Mouse (Mus musculus) intestine, embryonic 14.5 days (tissue): ENCODE measurements around the gene Olfr609. TPM values are rescaled to one million over a fixed set of nuclear protein-coding genes. Genes with fewer than 3 reads are reported as not detected.
"Not testable (repeated sequence)": the region's sequence is repeated elsewhere in the genome, so short reads cannot be mapped to it uniquely, and the experiment has no call there.

ENCODE experiments used
- ATAC-seq: fragments of 200-750 bp; cut with Nextera tagmentation; replicated peaks from 2 replicates; pipeline ENCODE4 v1.8.0; 2017; ENCODE audit warnings: low read depth, moderate number of reproducible peaks, moderate TSS enrichment, moderate library complexity; ENCODE audit not compliant: low FRiP score, low TSS enrichment
- DNase-seq: peaks from one replicate; pipeline ENCODE4 v3.0.0-alpha.2; 2018; ENCODE audit warnings: low spot score
- H3K27ac ChIP-seq: fragments of 300-500 bp; sonication (generic); 2 replicates; pipeline ENCODE4 v1.5.1; 2014; ENCODE audit warnings: low read depth, mild to moderate bottlenecking, control low read depth
- H3K27me3 ChIP-seq: fragments of 300-500 bp; sonication (generic); replicated peaks from 2 replicates; pipeline ENCODE4 v1.6.1; 2014; ENCODE audit warnings: low read length, control low read depth; ENCODE audit not compliant: control insufficient read depth, insufficient read depth
- H3K36me3 ChIP-seq: fragments of 300-500 bp; sonication (generic); 2 replicates; pipeline ENCODE4 v1.6.1; 2014; ENCODE audit warnings: low read length, control low read depth; ENCODE audit not compliant: control insufficient read depth, insufficient read depth
- H3K4me1 ChIP-seq: fragments of 300-500 bp; sonication (generic); replicated peaks from 2 replicates; pipeline ENCODE4 v1.6.1; 2014; ENCODE audit warnings: low read length, control low read depth, mixed read lengths; ENCODE audit not compliant: control insufficient read depth, insufficient read depth
- H3K4me2 ChIP-seq: fragments of 300-500 bp; sonication (generic); 2 replicates; pipeline ENCODE4 v1.6.1; 2014; ENCODE audit warnings: low read length
- H3K4me3 ChIP-seq: fragments of 300-500 bp; sonication (generic); 2 replicates; pipeline ENCODE4 v1.5.1; 2014; ENCODE audit warnings: low read depth, low read length, control low read depth, mixed read lengths
- H3K9ac ChIP-seq: fragments of 300-500 bp; sonication (generic); 2 replicates; pipeline ENCODE4 v1.6.1; 2014; ENCODE audit warnings: mild to moderate bottlenecking, low read length
- H3K9me3 ChIP-seq: fragments of 300-500 bp; sonication (generic); 2 replicates; pipeline ENCODE4 v1.6.1; 2016; ENCODE audit warnings: low read length, control low read depth; ENCODE audit not compliant: control insufficient read depth
- WGBS: fragments of 180-500 bp; shearing (Covaris S2); extraction: QIAGEN DNeasy Blood & Tissue Kit; methylation state at CpG from one replicate; pipeline ENCODE4 v1.1.7; 2014; 5-methylcytosine and 5-hydroxymethylcytosine counted together
- polyA plus RNA-seq: library from polyadenylated mRNA; unstranded; fragments of >200 nt; fragmentation: Nextera tagmentation; extraction: Ambion mirVana; gene quantifications from 2 replicates; pipeline ENCODE4 v1.2.1, GENCODE M21; 2014

Gene Olfr609
- polyA plus RNA-seq = not detected in 2 replicates

DNA sequence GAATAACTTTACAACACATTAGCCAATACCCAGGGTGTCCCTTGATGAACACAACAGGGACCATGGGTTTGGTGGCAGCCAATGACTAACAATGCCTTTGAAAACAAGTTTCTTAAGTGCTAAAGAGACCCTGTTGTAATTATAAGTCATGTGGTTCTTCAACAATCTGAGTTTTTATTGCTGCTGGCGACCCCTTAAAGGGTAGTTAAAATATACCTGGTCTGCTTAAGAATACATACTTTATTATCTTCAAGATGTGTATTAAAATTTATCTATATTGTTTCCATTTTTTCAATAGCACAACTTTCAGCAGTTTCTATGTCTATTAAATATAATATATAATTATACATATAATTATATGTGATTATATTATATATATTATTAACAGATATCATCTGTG, at the start of gene Olfr609:
Olfr609 (minus strand) TSS at position 101 of the 400 bp plus-strand sequence.
- Histone ChIP-seq H3K36me3 (no peaks in the 10 kb centered on the region), H3K9me3 (no peaks in the 10 kb centered on the region), H3K27ac (no peak within 1 kb of the TSS), H3K4me3 (no peak within 1 kb of the TSS), H3K9ac (no peak within 1 kb of the TSS), H3K4me1 (no peaks in the 10 kb centered on the region), H3K4me2 (no peak within 1 kb of the TSS), H3K27me3 (no peaks in the 10 kb centered on the region)
- 51% methylated on average over 1 of the region's 1 CpGs for WGBS
- ATAC-seq (no peak), DNase-seq (no peak)

DNA sequence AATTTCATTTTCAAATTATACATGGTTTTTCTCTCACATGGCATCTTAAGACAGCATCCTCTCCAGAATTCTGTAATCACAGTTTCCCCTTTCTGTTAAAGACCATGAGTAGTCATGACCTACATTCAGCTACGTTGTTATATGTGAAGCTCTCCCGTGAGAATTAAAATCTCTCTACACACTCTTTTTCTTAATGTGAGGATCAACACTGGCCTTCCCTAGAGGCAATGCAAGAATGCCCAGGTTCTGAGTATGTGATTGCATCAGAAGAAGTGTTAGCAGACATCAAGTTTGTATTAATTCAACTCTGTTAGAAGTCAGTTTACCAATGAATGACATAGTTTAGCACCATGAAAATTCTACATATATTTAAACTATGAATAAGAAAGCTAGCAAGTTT, 44.8 kb upstream of the Olfr609 start, which contains the start of gene Olfr612:
Olfr612 (minus strand) TSS at position 101 of the 400 bp plus-strand sequence.
- not testable (repeated sequence) for H3K27ac ChIP-seq, ATAC-seq, H3K4me2 ChIP-seq, DNase-seq, H3K9me3 ChIP-seq, H3K9ac ChIP-seq, H3K4me3 ChIP-seq, H3K27me3 ChIP-seq, H3K4me1 ChIP-seq, H3K36me3 ChIP-seq
- WGBS = 80% methylated on average over 2 of the region's 2 CpGs

DNA sequence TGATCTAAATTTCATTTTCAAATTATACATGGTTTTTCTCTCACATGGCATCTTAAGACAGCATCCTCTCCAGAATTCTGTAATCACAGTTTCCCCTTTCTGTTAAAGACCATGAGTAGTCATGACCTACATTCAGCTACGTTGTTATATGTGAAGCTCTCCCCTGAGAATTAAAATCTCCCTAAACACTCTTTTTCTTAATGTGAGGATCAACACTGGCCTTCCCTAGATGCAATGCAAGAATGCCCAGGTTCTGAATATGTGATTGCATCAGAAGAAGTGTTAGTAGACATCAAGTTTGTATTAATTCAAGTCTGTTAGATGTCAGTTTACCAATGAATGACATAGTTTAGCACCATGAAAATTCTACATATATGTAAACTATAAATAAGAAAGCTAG, 22.9 kb upstream of the Olfr609 start, which contains the start of gene Olfr611:
Olfr611 (minus strand) TSS at position 101 of the 400 bp plus-strand sequence.
- not testable (repeated sequence) for H3K9ac ChIP-seq, H3K9me3 ChIP-seq, H3K36me3 ChIP-seq, H3K4me1 ChIP-seq, ATAC-seq, H3K4me3 ChIP-seq, H3K4me2 ChIP-seq, H3K27ac ChIP-seq, H3K27me3 ChIP-seq, DNase-seq
- WGBS = 67% methylated on average over 1 of the region's 1 CpGs

DNA sequence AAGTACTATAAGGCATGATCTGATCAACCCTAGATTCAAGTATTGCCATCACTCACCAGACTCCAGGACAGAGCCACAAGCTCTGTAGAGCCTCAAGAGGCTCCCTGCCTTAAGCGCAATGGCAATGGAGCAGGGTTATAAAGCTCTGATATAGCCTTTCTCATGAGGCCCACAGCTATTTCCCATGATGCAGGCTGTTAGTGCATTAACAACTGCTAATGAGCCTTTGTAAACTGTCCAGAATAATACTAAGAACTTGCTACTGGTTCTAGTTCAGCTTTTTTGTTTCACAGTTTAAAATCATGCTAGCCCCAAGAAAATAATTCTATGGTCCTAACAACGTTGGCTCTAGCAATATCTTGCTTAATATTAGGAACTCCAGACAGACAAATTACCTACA, 14.2 kb upstream of the Olfr609 start, which contains the start of gene Olfr610:
Olfr610 (minus strand) TSS at position 101 of the 400 bp plus-strand sequence.
- no peak for DNase-seq

DNA sequence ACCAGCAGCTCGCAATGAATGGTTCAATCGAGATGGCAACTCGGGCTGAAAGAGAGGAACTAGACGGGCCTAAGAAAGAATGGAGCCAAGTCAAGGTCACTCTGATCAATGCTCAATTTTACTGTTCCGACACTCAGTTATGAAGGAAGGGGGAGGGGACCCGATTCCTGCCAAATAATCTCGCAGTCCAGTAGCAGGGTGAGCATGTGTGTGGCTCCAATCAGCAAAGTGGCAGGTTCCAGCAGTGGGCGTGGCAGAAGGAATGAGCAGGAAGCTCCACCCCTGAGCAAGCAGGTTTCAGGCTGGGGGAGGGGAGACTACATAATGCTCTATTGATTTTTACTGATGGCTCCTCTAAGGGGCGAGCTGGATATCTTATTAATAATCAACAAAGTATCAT, 20.8 kb downstream of the Olfr609 start:
- H3K4me1 ChIP-seq, DNase-seq, H3K9me3 ChIP-seq, H3K27ac ChIP-seq, H3K36me3 ChIP-seq, H3K4me3 ChIP-seq, H3K9ac ChIP-seq, ATAC-seq, H3K4me2 ChIP-seq, H3K27me3 ChIP-seq: not testable (repeated sequence)
- 81% methylated on average over 9 of the region's 9 CpGs for WGBS

More for the DNA sequence above, 14.2 kb upstream of the Olfr609 start, which contains the start of gene Olfr610:
- H3K9me3 ChIP-seq = no peaks in the 10 kb centered on the region
- WGBS = 82% methylated on average over 2 of the region's 2 CpGs
- H3K4me1 ChIP-seq = no peaks in the 10 kb centered on the region
- H3K9ac ChIP-seq = no peak within 1 kb of the TSS
- no peaks in the 10 kb centered on the region for H3K36me3 ChIP-seq
- H3K27ac ChIP-seq = no peak within 1 kb of the TSS
- H3K27me3 ChIP-seq = no peaks in the 10 kb centered on the region
- no peak within 1 kb of the TSS for H3K4me2 ChIP-seq
- ATAC-seq = no peak
- H3K4me3 ChIP-seq = no peak within 1 kb of the TSS

- no peaks in the 10 kb centered on the region for H3K9me3 ChIP-seq
- ATAC-seq (no peak), DNase-seq (no peak)
- no peak within 1 kb of the TSS for H3K4me2 ChIP-seq
- H3K4me3 ChIP-seq = no peak within 1 kb of the TSS
- no peak within 1 kb of the TSS for H3K27ac ChIP-seq
- no peaks in the 10 kb centered on the region for H3K4me1 ChIP-seq
- no peaks in the 10 kb centered on the region for H3K36me3 ChIP-seq
- H3K9ac ChIP-seq = no peak within 1 kb of the TSS
- no peaks in the 10 kb centered on the region for H3K27me3 ChIP-seq
Observed at GRCm38 (mm10) chr7:103469577-103469976, 28.3 kb downstream of the Olfr609 start, which contains the start of gene Olfr608. TSS of gene Olfr608 (plus strand) at chr7:103469877.

DNA sequence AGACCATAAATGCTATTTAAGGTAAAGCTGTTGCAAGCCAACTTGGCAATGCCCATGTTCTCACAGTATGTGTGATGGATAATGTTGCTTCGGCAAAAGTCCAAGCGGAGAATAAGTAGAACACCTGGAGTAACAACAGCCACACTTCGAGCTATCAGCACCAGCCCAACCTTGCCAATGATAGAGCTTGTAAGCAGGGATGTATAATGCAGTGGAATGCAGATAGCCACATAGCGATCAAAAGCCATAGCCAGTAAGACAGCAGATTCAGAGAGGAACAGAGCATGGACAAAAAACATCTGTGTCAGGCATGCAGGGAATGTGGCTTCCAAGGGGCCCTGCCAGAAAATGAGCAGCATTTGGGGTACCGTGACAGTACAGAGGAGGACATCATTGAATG, 37.3 kb downstream of the Olfr609 start:
- ATAC-seq = no peak
- Histone ChIP-seq H3K4me3 (no peak overlapping the region), H3K9ac (no peak overlapping the region), H3K27me3 (no peaks in the 10 kb centered on the region), H3K36me3 (no peaks in the 10 kb centered on the region), H3K9me3 (no peaks in the 10 kb centered on the region), H3K4me1 (no peaks in the 10 kb centered on the region), H3K27ac (no peak overlapping the region), H3K4me2 (no peak overlapping the region)
- WGBS = 81% methylated on average over 5 of the region's 5 CpGs
- no peak for DNase-seq

GRCm38 (mm10) chr7:103448746-103449145, 49.1 kb downstream of the Olfr609 start, which contains the start of gene Olfr606:
TSS of gene Olfr606 (plus strand) at chr7:103449046.
- H3K9ac ChIP-seq = no peak within 1 kb of the TSS
- H3K4me2 ChIP-seq = no peak within 1 kb of the TSS
- 90% methylated on average over 2 of the region's 2 CpGs for WGBS
- DNase-seq (no peak), ATAC-seq (no peak)
- no peaks in the 10 kb centered on the region for H3K9me3 ChIP-seq
- H3K27me3 ChIP-seq = no peaks in the 10 kb centered on the region
- H3K36me3 ChIP-seq = no peaks in the 10 kb centered on the region
- H3K4me1 ChIP-seq = no peaks in the 10 kb centered on the region
- no peak within 1 kb of the TSS for H3K27ac ChIP-seq
- H3K4me3 ChIP-seq = no peak within 1 kb of the TSS

DNA sequence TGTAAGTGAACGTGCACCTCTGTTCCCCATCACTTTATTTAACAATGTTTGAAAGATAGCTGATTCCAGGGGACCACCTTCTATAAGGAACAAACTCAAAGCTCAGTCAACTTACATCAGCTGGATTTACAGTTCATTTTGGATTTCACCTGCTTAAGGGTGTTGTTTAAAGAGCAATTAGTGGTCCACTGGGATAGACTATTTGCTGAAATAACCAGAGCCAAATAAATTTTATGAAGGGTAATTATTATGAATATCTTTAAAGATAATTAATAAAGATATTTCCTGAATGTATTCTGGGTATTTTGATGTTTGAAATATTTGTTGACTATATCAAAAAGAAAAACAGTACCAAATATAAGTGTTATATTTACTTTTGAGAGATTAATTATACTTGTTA, 52.5 kb downstream of the Olfr609 start, which contains the start of gene Olfr605:
Olfr605 (minus strand) TSS at position 101 of the 400 bp plus-strand sequence.
- no peak within 1 kb of the TSS for H3K4me3 ChIP-seq
- H3K9ac ChIP-seq = no peak within 1 kb of the TSS
- ATAC-seq = no peak
- no peak for DNase-seq
- H3K27ac ChIP-seq = no peak within 1 kb of the TSS
- H3K4me2 ChIP-seq = no peak within 1 kb of the TSS
- no peaks in the 10 kb centered on the region for H3K9me3 ChIP-seq
- WGBS = 91% methylated on average over 1 of the region's 1 CpGs
- H3K36me3 ChIP-seq = no peaks in the 10 kb centered on the region
- H3K27me3 ChIP-seq = no peaks in the 10 kb centered on the region
- no peaks in the 10 kb centered on the region for H3K4me1 ChIP-seq
